Mouse (Mus musculus) megakaryocyte, embryonic 14.5 days (primary cell): ENCODE results near the gene Kcnmb3. TPM values are rescaled to one million over a fixed set of nuclear protein-coding genes. Genes with fewer than 3 reads are reported as not detected.

Experiments
- H3K27me3 ChIP-seq: replicated peaks from 2 replicates; pipeline ENCODE3; 2012; ENCODE audit warnings: inconsistent platforms
- H3K36me3 ChIP-seq: replicated peaks from 2 replicates; pipeline ENCODE3; 2012; ENCODE audit warnings: low read length, inconsistent platforms, mixed read lengths
- H3K4me1 ChIP-seq: 2 replicates; pipeline ENCODE4 v1.6.1; 2012; ENCODE audit warnings: inconsistent platforms
- H3K4me3 ChIP-seq: replicated peaks from 2 replicates; pipeline ENCODE3; 2012; ENCODE audit warnings: moderate library complexity, mild to moderate bottlenecking, inconsistent platforms
- H3K9me3 ChIP-seq: 2 replicates; pipeline ENCODE4 v1.6.1; 2012; ENCODE audit warnings: inconsistent platforms
- FLI1 ChIP-seq: IDR thresholded peaks from 2 replicates; pipeline ENCODE4 v1.6.1; 2012; ENCODE audit warnings: low read length, inconsistent platforms, mixed read lengths
- GATA1 ChIP-seq: IDR thresholded peaks from 3 replicates; pipeline ENCODE4 v1.6.1; 2012; ENCODE audit warnings: mixed read lengths, low read length, inconsistent platforms, borderline replicate concordance
- polyA plus RNA-seq: library from polyadenylated mRNA; stranded (reverse); fragments of >175 nt; gene quantifications from 2 replicates; pipeline ENCODE4 v1.2.3, GENCODE M21; 2012; ENCODE audit warnings: low replicate concordance; ENCODE audit not compliant: insufficient read depth

Gene Kcnmb3
- polyA plus RNA-seq, result not detected in 2 replicates

GRCm38 (mm10) chr3:32492097-32493090, at the start of gene Kcnmb3:
Gene Kcnmb3 (minus strand): TSS chr3:32492231.
- peaks cover 15% of the 10 kb centered on the region for H3K27me3 ChIP-seq
- no peaks in the 10 kb centered on the region; the same call in 1 of the 2 replicates for H3K4me1 ChIP-seq
- no peaks in the 10 kb centered on the region for H3K36me3 ChIP-seq
- no peak within 1 kb of the TSS for H3K4me3 ChIP-seq
- TF ChIP-seq GATA1 (no peak), FLI1 (no peak)
- no peaks in the 10 kb centered on the region for H3K9me3 ChIP-seq

DNA sequence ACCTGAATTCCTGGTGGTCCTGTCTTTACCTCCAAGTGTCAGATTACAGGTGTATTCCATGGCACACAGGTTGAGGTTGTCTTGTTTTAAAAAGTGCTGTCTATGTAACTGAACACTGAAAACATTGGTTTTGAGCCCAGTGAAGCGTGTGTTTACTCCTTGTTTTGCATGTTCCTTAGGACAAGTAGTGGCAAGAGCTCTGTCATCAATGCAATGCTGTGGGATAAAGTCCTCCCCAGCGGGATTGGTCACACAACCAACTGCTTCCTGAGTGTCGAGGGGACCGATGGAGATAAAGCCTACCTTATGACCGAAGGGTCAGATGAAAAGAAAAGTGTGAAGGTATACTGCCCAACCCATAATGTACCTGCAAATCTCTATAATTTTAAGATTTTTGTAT, 46.1 kb upstream of the Kcnmb3 start:
- Histone ChIP-seq H3K27me3 (no peaks in the 10 kb centered on the region), H3K4me3 (no peak overlapping the region), H3K4me1 (peaks cover 28% of the 10 kb centered on the region), H3K36me3 (peaks cover 91% of the 10 kb centered on the region), H3K9me3 (no peaks in the 10 kb centered on the region)
- no peak for TF ChIP-seq FLI1
- no peak for TF ChIP-seq GATA1

GRCm38 (mm10) chr3:32537556-32537955, 45.5 kb upstream of the Kcnmb3 start:
- Histone ChIP-seq H3K9me3 (no peaks in the 10 kb centered on the region), H3K36me3 (peaks cover 91% of the 10 kb centered on the region)

DNA sequence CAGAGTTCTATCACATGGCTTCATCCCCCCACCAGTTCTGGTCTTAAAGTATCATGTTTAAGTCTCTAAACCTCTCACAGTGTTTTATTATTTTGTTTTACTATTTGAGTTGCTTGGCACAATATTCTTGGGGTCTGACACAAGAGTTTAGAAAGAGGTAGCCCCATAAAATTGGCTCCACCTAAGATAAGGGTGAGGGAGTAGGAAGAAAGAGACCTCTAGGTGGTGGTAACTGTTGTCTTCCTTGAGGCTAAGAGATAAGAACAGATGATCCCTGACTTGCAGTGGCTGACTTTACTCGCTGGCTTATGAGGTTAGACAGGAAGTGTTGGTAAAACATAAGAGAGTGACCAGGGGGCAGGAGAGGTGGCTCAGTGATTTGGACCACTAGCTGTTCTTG, 43.7 kb upstream of the Kcnmb3 start:
- Histone ChIP-seq H3K36me3 (peaks cover 86% of the 10 kb centered on the region), H3K9me3 (no peaks in the 10 kb centered on the region), H3K27me3 (no peaks in the 10 kb centered on the region), H3K4me1 (peaks cover 32% of the 10 kb centered on the region), H3K4me3 (no peak overlapping the region)
- TF ChIP-seq GATA1, result no peak
- TF ChIP-seq FLI1, result no peak

More at GRCm38 (mm10) chr3:32537556-32537955, 45.5 kb upstream of the Kcnmb3 start:
- Histone ChIP-seq H3K27me3 (no peaks in the 10 kb centered on the region), H3K4me1 (peaks cover 28% of the 10 kb centered on the region), H3K4me3 (no peak overlapping the region)
- TF ChIP-seq GATA1, result no peak
- no peak for TF ChIP-seq FLI1

DNA sequence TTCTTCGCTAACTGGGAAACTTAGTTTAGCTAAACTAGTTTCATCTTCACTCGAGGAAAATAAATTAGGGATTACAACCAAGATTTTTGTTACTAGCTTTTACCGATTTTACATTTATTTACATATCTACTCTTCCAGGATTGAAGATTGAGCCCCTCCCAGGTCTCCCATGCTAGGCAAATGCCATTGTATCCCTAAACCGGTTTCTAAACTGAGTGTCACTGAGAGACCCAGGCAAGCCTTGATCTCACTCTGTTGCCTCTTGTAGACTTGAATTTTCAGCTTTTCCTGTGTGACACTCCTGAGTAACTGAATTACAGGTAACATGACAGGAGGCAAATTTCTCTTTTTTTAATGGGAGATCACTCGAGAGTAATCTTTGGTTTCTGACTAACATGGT, 38.0 kb upstream of the Kcnmb3 start:
- H3K4me1 ChIP-seq, result peaks cover 8% of the 10 kb centered on the region; the same call in 1 of the 2 replicates
- TF ChIP-seq FLI1 (no peak), GATA1 (no peak)
- no peaks in the 10 kb centered on the region for H3K27me3 ChIP-seq
- H3K9me3 ChIP-seq, result peaks cover 14% of the 10 kb centered on the region
- peak overlapping the region; percentile 96 for H3K4me3 ChIP-seq
- peaks cover 45% of the 10 kb centered on the region for H3K36me3 ChIP-seq

- TF ChIP-seq FLI1 (peak; percentile 69), GATA1 (no peak)
- peaks cover 39% of the 10 kb centered on the region for H3K36me3 ChIP-seq
- H3K4me3 ChIP-seq, result peak within 1 kb of the TSS; percentile 96
- peaks cover 14% of the 10 kb centered on the region for H3K9me3 ChIP-seq
- H3K27me3 ChIP-seq, result no peaks in the 10 kb centered on the region
- peaks cover 8% of the 10 kb centered on the region; the same call in 1 of the 2 replicates for H3K4me1 ChIP-seq
Observed at GRCm38 (mm10) chr3:32529303-32529898, 37.4 kb upstream of the Kcnmb3 start, which contains the start of gene Mfn1. Gene Mfn1 (plus strand): TSS chr3:32529465.

DNA sequence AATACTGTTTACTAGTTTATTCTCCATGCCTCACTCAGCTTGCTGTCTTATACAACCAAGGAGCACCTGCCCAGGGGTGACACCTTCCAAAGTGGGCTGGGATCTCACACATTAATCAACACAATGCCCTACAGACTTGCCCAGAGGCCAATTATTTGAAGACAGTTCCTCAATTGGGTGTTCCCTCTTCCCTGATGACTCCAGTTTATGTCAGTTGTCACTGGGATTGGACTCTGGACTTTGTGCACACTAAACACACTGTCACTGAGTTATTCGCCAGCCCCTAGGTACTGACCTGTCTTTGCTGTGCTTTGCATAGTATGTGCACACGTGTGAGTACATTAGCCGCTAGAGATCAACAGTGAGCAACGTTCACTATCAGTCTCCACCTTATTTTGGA, 35.1 kb upstream of the Kcnmb3 start:
- peaks cover 38% of the 10 kb centered on the region for H3K36me3 ChIP-seq
- no peaks in the 10 kb centered on the region for H3K27me3 ChIP-seq
- peaks cover 8% of the 10 kb centered on the region; the same call in 1 of the 2 replicates for H3K4me1 ChIP-seq
- TF ChIP-seq FLI1 (no peak), GATA1 (no peak)
- peaks cover 20% of the 10 kb centered on the region for H3K9me3 ChIP-seq
- H3K4me3 ChIP-seq, result no peak overlapping the region

- Histone ChIP-seq H3K4me1 (peaks cover 44% of the 10 kb centered on the region), H3K36me3 (peaks cover 55% of the 10 kb centered on the region), H3K27me3 (no peaks in the 10 kb centered on the region), H3K9me3 (no peaks in the 10 kb centered on the region), H3K4me3 (no peak overlapping the region)
- TF ChIP-seq FLI1 (no peak), GATA1 (no peak)
Observed at GRCm38 (mm10) chr3:32513528-32513927, 21.5 kb upstream of the Kcnmb3 start.

- no peaks in the 10 kb centered on the region for H3K27me3 ChIP-seq
- TF ChIP-seq FLI1, result no peak
- TF ChIP-seq GATA1, result no peak
- H3K9me3 ChIP-seq, result no peaks in the 10 kb centered on the region
- peaks cover 44% of the 10 kb centered on the region for H3K4me1 ChIP-seq
- peaks cover 48% of the 10 kb centered on the region for H3K36me3 ChIP-seq
- H3K4me3 ChIP-seq, result peak overlapping the region; percentile 33
Observed at GRCm38 (mm10) chr3:32512686-32513284, 20.8 kb upstream of the Kcnmb3 start.

DNA sequence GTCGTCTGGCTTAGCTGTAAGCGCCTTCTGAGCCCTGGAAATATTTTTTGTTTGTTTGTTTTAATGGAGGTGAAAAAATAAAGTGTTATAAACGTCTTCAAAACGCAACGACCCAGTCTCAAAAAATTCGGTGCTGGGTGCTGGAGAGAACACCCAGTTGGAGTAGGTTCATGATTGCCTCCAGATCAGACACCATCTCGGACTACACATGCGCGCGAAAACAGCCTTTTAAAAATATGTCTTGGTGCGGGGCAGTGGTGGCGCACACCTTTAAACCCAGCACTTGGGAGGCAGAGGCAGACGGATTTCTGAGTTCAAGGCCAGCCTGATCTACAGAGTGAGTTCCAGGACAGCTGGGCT, 19.1 kb upstream of the Kcnmb3 start:
- TF ChIP-seq FLI1, result no peak
- TF ChIP-seq GATA1, result no peak
- no peaks in the 10 kb centered on the region for H3K27me3 ChIP-seq
- H3K4me3 ChIP-seq, result peak overlapping the region; percentile 95
- peaks cover 43% of the 10 kb centered on the region for H3K4me1 ChIP-seq
- peaks cover 31% of the 10 kb centered on the region for H3K36me3 ChIP-seq
- H3K9me3 ChIP-seq, result no peaks in the 10 kb centered on the region
